Mouse (Mus musculus) heart, embryonic 12.5 days (tissue): ENCODE data around the gene Cspg5. TPM values are rescaled to one million over a fixed set of nuclear protein-coding genes. Genes with fewer than 3 reads are reported as not detected.

ENCODE experiments used
- ATAC-seq: fragments of 200-750 bp; cut with Nextera tagmentation; 2 replicates; pipeline ENCODE4 v1.8.0; 2017; ENCODE audit warnings: moderate TSS enrichment, moderate library complexity; ENCODE audit not compliant: insufficient number of reproducible peaks, low FRiP score
- H3K27ac ChIP-seq: fragments of 300-500 bp; sonication (generic); 2 replicates; pipeline ENCODE4 v1.5.1; 2016; ENCODE audit warnings: mild to moderate bottlenecking, moderate library complexity; ENCODE audit not compliant: poor library complexity, severe bottlenecking
- H3K27me3 ChIP-seq: fragments of 300-500 bp; sonication (generic); replicated peaks from 2 replicates; pipeline ENCODE4 v1.6.1; 2016; ENCODE audit warnings: mild to moderate bottlenecking, moderate library complexity
- H3K36me3 ChIP-seq: fragments of 300-500 bp; sonication (generic); 2 replicates; pipeline ENCODE4 v1.6.1; 2016; ENCODE audit warnings: mild to moderate bottlenecking, moderate library complexity
- H3K4me1 ChIP-seq: fragments of 300-500 bp; sonication (generic); replicated peaks from 2 replicates; pipeline ENCODE4 v1.6.1; 2016; ENCODE audit warnings: mild to moderate bottlenecking
- H3K4me2 ChIP-seq: fragments of 300-500 bp; sonication (generic); 2 replicates; pipeline ENCODE4 v1.6.1; 2016; ENCODE audit warnings: mild to moderate bottlenecking, moderate library complexity
- H3K4me3 ChIP-seq: fragments of 300-500 bp; sonication (generic); 2 replicates; pipeline ENCODE4 v1.5.1; 2016; ENCODE audit warnings: mild to moderate bottlenecking
- H3K9ac ChIP-seq: fragments of 300-500 bp; sonication (generic); 2 replicates; pipeline ENCODE4 v1.6.1; 2016; ENCODE audit warnings: mild to moderate bottlenecking, moderate library complexity
- H3K9me3 ChIP-seq: fragments of 300-500 bp; sonication (generic); replicated peaks from 2 replicates; pipeline ENCODE4 v1.6.1; 2016; ENCODE audit warnings: mild to moderate bottlenecking, moderate library complexity
- WGBS: fragments of 180-500 bp; shearing (Covaris S2); methylation state at CpG from one replicate; pipeline ENCODE4 v1.1.7; 2016; 5-methylcytosine and 5-hydroxymethylcytosine counted together
- polyA plus RNA-seq: library from polyadenylated mRNA; unstranded; fragments of >200 nt; fragmentation: Nextera tagmentation; extraction: Ambion mirVana; gene quantifications from 2 replicates; pipeline ENCODE4 v1.2.1, GENCODE M21; 2016

The Cspg5 gene
- 1.9 and 2.1 TPM in 2 replicates for polyA plus RNA-seq

DNA sequence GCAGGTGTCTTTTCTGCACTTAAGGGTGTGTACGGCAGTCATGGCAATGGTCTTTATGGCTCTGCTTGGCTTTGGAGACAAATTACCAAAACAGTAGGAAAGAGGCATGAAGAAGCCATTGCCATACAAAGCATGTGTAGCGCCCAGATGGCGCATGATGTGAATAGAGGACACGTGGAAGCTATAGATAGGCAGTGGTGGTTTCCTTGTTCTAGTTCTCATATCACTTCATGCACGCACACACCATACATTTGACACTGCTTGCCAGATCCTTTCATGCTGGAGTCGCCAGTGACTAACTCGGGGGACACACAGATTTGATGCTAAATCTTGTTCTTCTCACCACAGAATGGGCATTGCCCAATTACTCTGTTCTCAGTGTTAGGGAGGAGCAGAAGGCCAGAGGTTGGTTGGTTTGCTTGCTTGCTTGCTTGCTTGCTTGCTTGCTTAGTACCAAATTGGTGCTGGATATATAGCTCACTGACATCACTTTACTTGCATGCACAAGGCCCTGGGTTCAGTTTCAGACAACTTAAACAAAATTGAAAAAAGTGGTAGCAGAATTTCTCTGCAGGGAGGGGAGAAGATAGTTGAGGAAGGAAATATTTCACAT is at the start of gene Cspg5:
Gene Cspg5 (plus strand): TSS at position 563 of the 613 bp plus-strand sequence.
- peak within 1 kb of the TSS; percentile 77 for H3K4me3 ChIP-seq
- ATAC-seq: no peak
- no peaks in the 10 kb centered on the region for H3K9me3 ChIP-seq
- H3K27me3 ChIP-seq: peaks cover 52% of the 10 kb centered on the region
- H3K4me1 ChIP-seq: peaks cover 10% of the 10 kb centered on the region
- H3K4me2 ChIP-seq: peak within 1 kb of the TSS; percentile 100
- 87% methylated on average over 7 of the region's 7 CpGs for WGBS
- no peak within 1 kb of the TSS for H3K9ac ChIP-seq
- H3K36me3 ChIP-seq: peaks cover 25% of the 10 kb centered on the region
- H3K27ac ChIP-seq: no peak within 1 kb of the TSS

- H3K9ac ChIP-seq: no peak overlapping the region; the same call in 1 of the 2 replicates
- no peak overlapping the region for H3K4me3 ChIP-seq
- 70% methylated on average over 2 of the region's 2 CpGs for WGBS
- H3K4me2 ChIP-seq: no peak overlapping the region
- H3K4me1 ChIP-seq: peaks cover 10% of the 10 kb centered on the region
- H3K27ac ChIP-seq: peak overlapping the region; percentile 23; the same call in 1 of the 2 replicates
- peaks cover 68% of the 10 kb centered on the region for H3K36me3 ChIP-seq
- no peak for ATAC-seq
- no peaks in the 10 kb centered on the region for H3K9me3 ChIP-seq
- no peaks in the 10 kb centered on the region for H3K27me3 ChIP-seq
Observed at GRCm38 (mm10) chr9:110199870-110200269, 43.7 kb upstream of the Cspg5 start.

GRCm38 (mm10) chr9:110205526-110206404 is 37.8 kb upstream of the Cspg5 start:
- no peak overlapping the region for H3K9ac ChIP-seq
- WGBS: 56% methylated on average over 15 of the region's 15 CpGs
- H3K36me3 ChIP-seq: peaks cover 72% of the 10 kb centered on the region
- H3K27me3 ChIP-seq: no peaks in the 10 kb centered on the region
- no peak overlapping the region for H3K4me2 ChIP-seq
- peaks cover 17% of the 10 kb centered on the region; the same call in 1 of the 2 replicates for H3K4me1 ChIP-seq
- no peaks in the 10 kb centered on the region for H3K9me3 ChIP-seq
- H3K27ac ChIP-seq: peak overlapping the region; percentile 59; the same call in 1 of the 2 replicates
- H3K4me3 ChIP-seq: no peak overlapping the region
- no peak for ATAC-seq

- H3K9ac ChIP-seq: no peak overlapping the region
- H3K27me3 ChIP-seq: no peaks in the 10 kb centered on the region
- H3K4me3 ChIP-seq: no peak overlapping the region
- peaks cover 77% of the 10 kb centered on the region for H3K36me3 ChIP-seq
- no peaks in the 10 kb centered on the region for H3K9me3 ChIP-seq
- WGBS: 84% methylated on average over 2 of the region's 2 CpGs
- H3K4me2 ChIP-seq: no peak overlapping the region
- peaks cover 17% of the 10 kb centered on the region; the same call in 1 of the 2 replicates for H3K4me1 ChIP-seq
- no peak for ATAC-seq
- H3K27ac ChIP-seq: no peak overlapping the region
Observed at GRCm38 (mm10) chr9:110206437-110206836, 37.1 kb upstream of the Cspg5 start.

DNA sequence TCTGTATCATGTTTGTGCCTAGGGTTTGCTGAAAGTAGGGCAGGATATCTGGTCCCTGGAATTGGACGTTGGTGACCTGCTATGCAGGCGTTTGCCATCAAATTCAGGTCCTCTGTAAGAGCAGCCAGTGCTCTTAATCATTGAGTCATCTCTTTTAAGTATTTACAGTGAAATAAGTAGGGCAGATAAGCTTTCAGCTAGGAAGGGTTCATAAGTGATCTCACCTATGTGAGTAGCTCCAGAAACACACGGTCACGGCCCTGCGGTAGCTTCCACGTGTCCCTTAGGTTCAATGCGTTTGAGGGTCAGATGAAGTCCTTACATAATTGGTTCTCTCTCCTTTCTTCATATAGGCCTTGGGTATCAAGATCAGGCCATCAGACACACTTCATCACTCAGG is 35.3 kb upstream of the Cspg5 start:
- peaks cover 77% of the 10 kb centered on the region for H3K36me3 ChIP-seq
- H3K27me3 ChIP-seq: no peaks in the 10 kb centered on the region
- WGBS: 65% methylated on average over 7 of the region's 7 CpGs
- H3K4me2 ChIP-seq: no peak overlapping the region
- H3K27ac ChIP-seq: no peak overlapping the region
- no peak overlapping the region for H3K9ac ChIP-seq
- no peak for ATAC-seq
- peaks cover 17% of the 10 kb centered on the region; the same call in 1 of the 2 replicates for H3K4me1 ChIP-seq
- H3K4me3 ChIP-seq: no peak overlapping the region
- no peaks in the 10 kb centered on the region for H3K9me3 ChIP-seq

- no peaks in the 10 kb centered on the region for H3K9me3 ChIP-seq
- H3K4me2 ChIP-seq: no peak overlapping the region
- H3K27ac ChIP-seq: no peak overlapping the region
- no peak overlapping the region for H3K4me3 ChIP-seq
- no peak overlapping the region for H3K9ac ChIP-seq
- no peak for ATAC-seq
- WGBS: 79% methylated on average over 3 of the region's 3 CpGs
- no peaks in the 10 kb centered on the region for H3K27me3 ChIP-seq
- H3K4me1 ChIP-seq: peaks cover 17% of the 10 kb centered on the region; the same call in 1 of the 2 replicates
- H3K36me3 ChIP-seq: peaks cover 73% of the 10 kb centered on the region
Observed at GRCm38 (mm10) chr9:110208967-110209366, 34.6 kb upstream of the Cspg5 start.

- H3K27ac ChIP-seq: no peak overlapping the region
- H3K36me3 ChIP-seq: peaks cover 75% of the 10 kb centered on the region
- H3K4me1 ChIP-seq: no peaks in the 10 kb centered on the region; the same call in 1 of the 2 replicates
- H3K4me3 ChIP-seq: no peak overlapping the region
- no peak for ATAC-seq
- WGBS: 91% methylated on average over 4 of the region's 4 CpGs
- no peaks in the 10 kb centered on the region for H3K27me3 ChIP-seq
- no peak overlapping the region for H3K9ac ChIP-seq
- H3K4me2 ChIP-seq: no peak overlapping the region
- no peaks in the 10 kb centered on the region for H3K9me3 ChIP-seq
Observed at GRCm38 (mm10) chr9:110224273-110224672, 19.3 kb upstream of the Cspg5 start.

- no peaks in the 10 kb centered on the region for H3K27me3 ChIP-seq
- H3K4me1 ChIP-seq: peaks cover 4% of the 10 kb centered on the region; the same call in 1 of the 2 replicates
- peaks cover 70% of the 10 kb centered on the region for H3K36me3 ChIP-seq
- H3K9ac ChIP-seq: no peak overlapping the region
- no peak overlapping the region for H3K4me2 ChIP-seq
- WGBS: 95% methylated on average over 4 of the region's 4 CpGs
- no peak for ATAC-seq
- H3K4me3 ChIP-seq: no peak overlapping the region
- no peaks in the 10 kb centered on the region for H3K9me3 ChIP-seq
- H3K27ac ChIP-seq: no peak overlapping the region
Observed at GRCm38 (mm10) chr9:110226191-110226590, 17.4 kb upstream of the Cspg5 start.

DNA sequence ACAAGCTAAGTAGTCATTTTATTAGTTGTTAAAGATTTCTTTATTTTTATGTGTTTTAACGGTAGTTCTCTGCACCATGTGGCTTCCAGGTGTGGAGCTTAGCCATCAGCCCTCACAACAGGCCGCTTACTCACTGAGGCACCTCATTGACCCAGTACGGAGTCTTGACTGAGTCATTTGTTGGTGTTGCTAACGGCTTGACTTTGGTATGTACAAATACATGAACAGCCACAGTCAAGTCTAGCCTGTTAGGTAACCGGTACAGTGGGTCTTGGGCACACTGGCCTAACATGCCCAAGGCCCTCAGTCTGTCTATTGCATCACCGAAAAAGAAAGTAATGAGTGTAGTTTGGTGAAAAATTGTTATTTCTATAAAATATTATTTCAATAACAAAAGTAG is 14.9 kb upstream of the Cspg5 start:
- no peak overlapping the region for H3K9ac ChIP-seq
- no peak overlapping the region for H3K27ac ChIP-seq
- peaks cover 66% of the 10 kb centered on the region for H3K36me3 ChIP-seq
- WGBS: 87% methylated on average over 6 of the region's 6 CpGs
- H3K4me2 ChIP-seq: no peak overlapping the region
- no peak for ATAC-seq
- H3K9me3 ChIP-seq: no peaks in the 10 kb centered on the region
- peaks cover 4% of the 10 kb centered on the region; the same call in 1 of the 2 replicates for H3K4me1 ChIP-seq
- H3K27me3 ChIP-seq: no peaks in the 10 kb centered on the region
- no peak overlapping the region for H3K4me3 ChIP-seq

- Histone ChIP-seq H3K27me3 (no peaks in the 10 kb centered on the region), H3K4me2 (no peak overlapping the region), H3K4me3 (no peak overlapping the region), H3K9ac (no peak overlapping the region), H3K27ac (no peak overlapping the region), H3K9me3 (no peaks in the 10 kb centered on the region), H3K4me1 (peaks cover 4% of the 10 kb centered on the region; the same call in 1 of the 2 replicates), H3K36me3 (peaks cover 66% of the 10 kb centered on the region)
- WGBS: 94% methylated on average over 1 of the region's 1 CpGs
- ATAC-seq: no peak
Observed at GRCm38 (mm10) chr9:110229112-110229511, 14.5 kb upstream of the Cspg5 start.

- no peak for ATAC-seq
- no peak overlapping the region for H3K27ac ChIP-seq
- no peaks in the 10 kb centered on the region for H3K27me3 ChIP-seq
- 76% methylated on average over 10 of the region's 10 CpGs for WGBS
- no peak overlapping the region for H3K4me3 ChIP-seq
- no peak overlapping the region for H3K9ac ChIP-seq
- no peaks in the 10 kb centered on the region for H3K9me3 ChIP-seq
- H3K4me2 ChIP-seq: no peak overlapping the region
- H3K4me1 ChIP-seq: peaks cover 4% of the 10 kb centered on the region; the same call in 1 of the 2 replicates
- peaks cover 69% of the 10 kb centered on the region for H3K36me3 ChIP-seq
Observed at GRCm38 (mm10) chr9:110229566-110230248, 13.9 kb upstream of the Cspg5 start.
